Mouse (Mus musculus) midbrain, embryonic 15.5 days (tissue): Measurements from ENCODE around the gene Lrp8. TPM values are rescaled to one million over a fixed set of nuclear protein-coding genes. Genes with fewer than 3 reads are reported as not detected.

Experiments
- ATAC-seq: fragments of 200-750 bp; cut with Nextera tagmentation; replicated peaks from 2 replicates; pipeline ENCODE4 v1.8.0; 2017; ENCODE audit warnings: moderate TSS enrichment
- H3K27ac ChIP-seq: fragments of 300-500 bp; sonication (generic); 2 replicates; pipeline ENCODE4 v1.5.1; 2015; ENCODE audit warnings: mild to moderate bottlenecking, inconsistent platforms
- H3K27me3 ChIP-seq: fragments of 300-500 bp; sonication (generic); replicated peaks from 2 replicates; pipeline ENCODE4 v1.6.1; 2015; ENCODE audit warnings: inconsistent platforms
- H3K36me3 ChIP-seq: fragments of 300-500 bp; sonication (generic); replicated peaks from 2 replicates; pipeline ENCODE4 v1.6.1; 2015; ENCODE audit warnings: inconsistent platforms
- H3K4me1 ChIP-seq: fragments of 300-500 bp; sonication (generic); 2 replicates; pipeline ENCODE4 v1.6.1; 2015; ENCODE audit warnings: inconsistent platforms
- H3K4me2 ChIP-seq: fragments of 300-500 bp; sonication (generic); 2 replicates; pipeline ENCODE4 v1.6.1; 2015; ENCODE audit warnings: inconsistent platforms, mild to moderate bottlenecking, moderate library complexity
- H3K4me3 ChIP-seq: fragments of 300-500 bp; sonication (generic); 2 replicates; pipeline ENCODE4 v1.5.1; 2015; ENCODE audit warnings: mild to moderate bottlenecking, inconsistent platforms
- H3K9ac ChIP-seq: fragments of 300-500 bp; sonication (generic); 2 replicates; pipeline ENCODE4 v1.6.1; 2015; ENCODE audit warnings: mild to moderate bottlenecking, inconsistent platforms
- H3K9me3 ChIP-seq: fragments of 300-500 bp; sonication (generic); 2 replicates; pipeline ENCODE4 v1.6.1; 2016; ENCODE audit warnings: inconsistent platforms
- WGBS: fragments of 180-500 bp; shearing (Covaris S2); methylation state at CpG from one replicate; pipeline ENCODE4 v1.1.7; 2015; ENCODE audit warnings: mixed read lengths; 5-methylcytosine and 5-hydroxymethylcytosine counted together
- polyA plus RNA-seq: library from polyadenylated mRNA; unstranded; fragments of >200 nt; fragmentation: Nextera tagmentation; extraction: Ambion mirVana; gene quantifications from 2 replicates; pipeline ENCODE4 v1.2.1, GENCODE M21; 2015

Gene Lrp8
- 70.6 and 71.3 TPM in 2 replicates for polyA plus RNA-seq

DNA sequence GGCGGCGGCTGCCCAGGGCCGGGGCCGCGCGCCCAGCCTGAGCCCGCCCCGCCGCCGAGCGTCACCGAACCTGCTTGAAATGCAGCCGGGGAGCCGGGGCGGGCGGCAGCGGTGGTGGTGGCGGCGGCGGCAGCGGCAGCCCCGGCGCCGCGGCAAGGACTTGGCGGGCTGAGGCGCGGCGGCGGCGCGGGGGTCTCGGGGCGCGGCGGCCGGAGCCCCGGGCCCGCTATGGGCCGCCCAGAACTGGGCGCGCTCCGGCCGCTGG lies at the start of gene Lrp8:
Lrp8 (plus strand) TSS at position 77 of the 265 bp plus-strand sequence.
- WGBS: under 1% methylated on average over 36 of the region's 44 CpGs
- peaks cover 47% of the 10 kb centered on the region for H3K4me1 ChIP-seq
- peak within 1 kb of the TSS; percentile 99 for H3K27ac ChIP-seq
- no peak; the same call in 1 of the 2 replicates for ATAC-seq
- H3K36me3 ChIP-seq: no peaks in the 10 kb centered on the region
- H3K9ac ChIP-seq: peak within 1 kb of the TSS; percentile 94
- no peaks in the 10 kb centered on the region for H3K9me3 ChIP-seq
- H3K4me2 ChIP-seq: peak within 1 kb of the TSS; percentile 70
- H3K4me3 ChIP-seq: peak within 1 kb of the TSS; percentile 82
- H3K27me3 ChIP-seq: no peaks in the 10 kb centered on the region

DNA sequence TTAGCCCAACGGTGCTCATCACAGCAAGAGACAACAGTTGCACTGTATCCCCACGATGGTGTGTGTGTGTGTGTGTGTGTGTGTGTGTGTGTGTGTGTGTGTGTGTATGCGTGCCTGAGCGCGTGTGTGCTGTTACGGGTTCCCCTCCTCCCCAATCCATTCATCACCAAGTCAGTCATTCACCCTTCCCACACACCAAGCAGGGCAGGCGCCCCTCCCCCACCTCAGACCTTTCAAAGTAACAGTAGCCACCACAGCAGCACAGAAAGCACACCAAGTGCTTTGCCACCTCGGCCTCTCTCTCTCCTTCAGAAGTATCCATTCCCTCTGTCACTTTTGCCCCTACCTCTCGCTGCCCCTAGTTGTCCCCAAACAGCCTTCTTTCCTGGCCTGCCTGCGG lies 45.8 kb upstream of the Lrp8 start:
- Histone ChIP-seq H3K4me3 (no peak overlapping the region), H3K9ac (no peak overlapping the region), H3K9me3 (no peaks in the 10 kb centered on the region), H3K4me2 (no peak overlapping the region), H3K4me1 (peaks cover 42% of the 10 kb centered on the region), H3K36me3 (no peaks in the 10 kb centered on the region), H3K27ac (no peak overlapping the region), H3K27me3 (0 out of 2 replicates have a peak, but pooled peaks cover 3% of the 10 kb centered on the region)
- WGBS: 21% methylated on average over 10 of the region's 10 CpGs
- peak; percentile 18; the same call in 1 of the 2 replicates for ATAC-seq

DNA sequence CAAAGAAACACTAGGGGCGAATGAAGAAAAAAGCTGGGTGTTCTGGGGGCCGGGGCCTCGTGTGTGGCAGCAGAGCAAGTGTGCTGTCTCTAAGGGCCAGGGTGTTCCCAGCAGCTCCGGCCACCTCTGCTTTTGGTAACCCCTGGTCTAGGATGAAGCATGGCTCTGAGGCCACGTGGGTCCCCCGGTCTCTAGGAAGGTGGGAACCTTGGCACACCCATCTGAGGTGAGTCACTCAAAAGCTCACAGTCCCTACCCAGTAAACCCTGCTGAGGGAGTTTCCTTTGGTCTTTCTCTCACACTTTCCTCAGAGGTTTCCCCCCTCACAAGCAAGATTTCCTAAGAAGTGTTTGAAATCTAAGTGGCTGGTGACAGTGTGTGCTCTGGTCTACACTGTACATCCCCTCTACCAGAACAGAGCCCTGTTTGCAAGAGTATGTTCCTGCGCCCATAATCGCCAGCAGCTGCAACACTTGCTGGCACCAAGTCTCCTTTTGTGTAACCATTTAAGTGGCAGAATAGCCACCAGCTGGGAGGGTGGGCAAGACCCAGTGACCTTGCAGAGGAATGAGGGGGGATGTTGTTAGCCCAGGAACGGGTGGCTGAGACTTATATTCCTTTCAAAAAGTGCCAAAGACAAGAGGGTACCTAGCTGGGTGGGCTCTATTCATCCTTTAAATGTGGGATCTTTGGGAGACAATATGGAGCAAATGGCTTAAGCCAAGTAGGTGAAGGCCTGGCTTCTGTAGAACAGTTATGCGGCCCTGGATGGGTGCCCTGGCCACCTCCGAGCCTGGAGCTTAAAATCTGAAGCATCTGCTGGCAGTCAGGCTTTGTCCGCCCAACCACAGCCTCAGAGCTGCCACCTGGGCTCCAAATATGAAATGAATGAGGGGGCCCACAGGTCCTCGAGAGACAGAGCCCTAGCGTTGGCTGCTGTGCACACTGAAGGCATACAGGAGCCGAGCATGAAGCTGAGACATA lies 44.3 kb upstream of the Lrp8 start:
- no peak for ATAC-seq
- Histone ChIP-seq H3K4me2 (no peak overlapping the region), H3K9me3 (no peaks in the 10 kb centered on the region), H3K9ac (no peak overlapping the region), H3K4me1 (peaks cover 38% of the 10 kb centered on the region), H3K4me3 (no peak overlapping the region), H3K27ac (no peak overlapping the region), H3K27me3 (0 out of 2 replicates have a peak, but pooled peaks cover 3% of the 10 kb centered on the region), H3K36me3 (no peaks in the 10 kb centered on the region)
- WGBS: 60% methylated on average over 15 of the region's 15 CpGs

DNA sequence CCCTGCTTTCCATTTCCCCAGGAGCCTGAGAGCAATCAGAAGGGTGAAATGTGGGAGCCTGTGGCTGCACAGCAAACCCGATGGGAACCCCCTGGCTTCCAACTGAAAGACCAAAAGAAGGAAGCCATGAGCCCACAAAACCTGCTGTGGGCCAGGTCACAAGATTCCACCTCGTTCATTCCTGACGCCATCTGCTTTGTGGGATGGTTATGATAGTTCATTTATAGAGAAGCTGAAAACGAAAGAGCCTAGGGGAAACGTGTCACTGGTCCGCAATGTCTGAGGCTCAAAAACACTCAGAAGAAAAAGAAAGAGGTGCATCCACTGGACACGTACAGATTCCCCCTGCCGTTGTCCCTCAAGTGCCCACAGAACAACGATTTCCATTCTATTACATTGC lies 43.1 kb upstream of the Lrp8 start:
- 77% methylated on average over 9 of the region's 9 CpGs for WGBS
- Histone ChIP-seq H3K9ac (no peak overlapping the region), H3K36me3 (no peaks in the 10 kb centered on the region), H3K4me3 (no peak overlapping the region), H3K27ac (no peak overlapping the region), H3K4me2 (no peak overlapping the region), H3K4me1 (peaks cover 29% of the 10 kb centered on the region), H3K9me3 (no peaks in the 10 kb centered on the region), H3K27me3 (0 out of 2 replicates have a peak, but pooled peaks cover 3% of the 10 kb centered on the region)
- ATAC-seq: no peak

DNA sequence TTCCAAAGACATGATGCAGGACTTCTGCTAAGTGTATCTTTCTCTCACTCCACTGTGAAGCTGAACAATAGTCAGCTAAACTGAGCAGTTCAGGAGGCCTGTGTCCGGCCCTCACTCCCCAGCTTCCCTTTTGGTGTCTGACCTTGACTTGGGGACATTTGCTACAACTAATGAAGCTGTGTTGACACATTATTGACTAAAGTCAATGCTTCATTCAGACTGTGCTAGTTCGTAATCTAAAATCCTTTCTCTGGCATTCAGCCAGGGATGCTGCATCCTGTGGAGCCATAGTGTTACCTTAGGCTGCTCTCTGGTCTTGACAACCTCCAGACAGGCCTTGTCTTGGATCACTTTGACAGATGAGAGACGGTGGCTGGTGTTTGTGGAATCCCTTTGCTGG lies 39.1 kb upstream of the Lrp8 start:
- WGBS: 51% methylated on average over 3 of the region's 3 CpGs
- ATAC-seq: no peak
- Histone ChIP-seq H3K27ac (no peak overlapping the region), H3K9ac (no peak overlapping the region), H3K4me2 (no peak overlapping the region), H3K9me3 (no peaks in the 10 kb centered on the region), H3K36me3 (no peaks in the 10 kb centered on the region), H3K4me3 (no peak overlapping the region), H3K4me1 (0 out of 2 replicates have a peak, but pooled peaks cover 3% of the 10 kb centered on the region), H3K27me3 (no peaks in the 10 kb centered on the region)

DNA sequence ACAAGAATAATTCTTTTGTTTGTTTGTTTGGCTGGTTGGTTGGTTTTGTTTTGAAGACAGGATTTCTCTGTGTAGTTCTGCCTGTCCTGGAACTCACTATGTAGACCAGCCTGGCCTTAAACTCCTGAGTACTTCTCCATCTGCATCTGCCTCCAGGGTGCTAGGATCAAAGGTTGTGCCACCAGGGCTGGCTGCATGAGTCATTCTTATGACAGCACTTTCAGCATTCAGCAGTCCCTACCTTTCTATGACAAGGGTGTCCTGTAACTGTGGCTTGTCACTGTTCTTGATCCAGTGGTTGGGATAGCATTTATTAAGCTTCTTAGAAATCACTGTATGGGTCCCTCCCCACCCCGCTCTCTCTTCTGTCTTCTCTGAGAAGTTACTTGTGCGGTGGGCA lies 38.5 kb upstream of the Lrp8 start:
- Histone ChIP-seq H3K36me3 (no peaks in the 10 kb centered on the region), H3K4me3 (no peak overlapping the region), H3K9me3 (no peaks in the 10 kb centered on the region), H3K4me2 (no peak overlapping the region), H3K9ac (no peak overlapping the region), H3K27ac (no peak overlapping the region), H3K27me3 (no peaks in the 10 kb centered on the region), H3K4me1 (no peaks in the 10 kb centered on the region)
- 97% methylated on average over 2 of the region's 2 CpGs for WGBS
- no peak for ATAC-seq

GRCm38 (mm10) chr4:107765196-107765813 lies 36.8 kb upstream of the Lrp8 start:
- WGBS: 29% methylated on average over 9 of the region's 9 CpGs
- H3K4me1 ChIP-seq: no peaks in the 10 kb centered on the region
- no peak overlapping the region for H3K4me3 ChIP-seq
- H3K36me3 ChIP-seq: no peaks in the 10 kb centered on the region
- no peak overlapping the region for H3K27ac ChIP-seq
- no peaks in the 10 kb centered on the region for H3K9me3 ChIP-seq
- H3K4me2 ChIP-seq: no peak overlapping the region
- peak; percentile 56; the same call in 1 of the 2 replicates for ATAC-seq
- H3K27me3 ChIP-seq: no peaks in the 10 kb centered on the region
- H3K9ac ChIP-seq: no peak overlapping the region

GRCm38 (mm10) chr4:107766182-107766581 lies 35.9 kb upstream of the Lrp8 start:
- Histone ChIP-seq H3K4me3 (no peak overlapping the region), H3K9ac (no peak overlapping the region), H3K27ac (no peak overlapping the region), H3K27me3 (no peaks in the 10 kb centered on the region), H3K4me1 (no peaks in the 10 kb centered on the region), H3K36me3 (no peaks in the 10 kb centered on the region), H3K9me3 (no peaks in the 10 kb centered on the region), H3K4me2 (no peak overlapping the region)
- 35% methylated on average over 5 of the region's 5 CpGs for WGBS
- no peak for ATAC-seq

GRCm38 (mm10) chr4:107772122-107772825 lies 29.8 kb upstream of the Lrp8 start:
- Histone ChIP-seq H3K4me2 (no peak overlapping the region), H3K9me3 (no peaks in the 10 kb centered on the region), H3K27me3 (no peaks in the 10 kb centered on the region), H3K4me1 (peaks cover 11% of the 10 kb centered on the region), H3K4me3 (no peak overlapping the region), H3K27ac (no peak overlapping the region), H3K9ac (no peak overlapping the region), H3K36me3 (no peaks in the 10 kb centered on the region)
- ATAC-seq: no peak
- 69% methylated on average over 16 of the region's 16 CpGs for WGBS

GRCm38 (mm10) chr4:107774868-107775267 lies 27.2 kb upstream of the Lrp8 start:
- Histone ChIP-seq H3K9ac (no peak overlapping the region), H3K27ac (no peak overlapping the region), H3K4me2 (no peak overlapping the region), H3K27me3 (no peaks in the 10 kb centered on the region), H3K4me1 (peaks cover 12% of the 10 kb centered on the region), H3K4me3 (no peak overlapping the region), H3K9me3 (no peaks in the 10 kb centered on the region), H3K36me3 (no peaks in the 10 kb centered on the region)
- WGBS: 84% methylated on average over 2 of the region's 2 CpGs
- ATAC-seq: no peak

DNA sequence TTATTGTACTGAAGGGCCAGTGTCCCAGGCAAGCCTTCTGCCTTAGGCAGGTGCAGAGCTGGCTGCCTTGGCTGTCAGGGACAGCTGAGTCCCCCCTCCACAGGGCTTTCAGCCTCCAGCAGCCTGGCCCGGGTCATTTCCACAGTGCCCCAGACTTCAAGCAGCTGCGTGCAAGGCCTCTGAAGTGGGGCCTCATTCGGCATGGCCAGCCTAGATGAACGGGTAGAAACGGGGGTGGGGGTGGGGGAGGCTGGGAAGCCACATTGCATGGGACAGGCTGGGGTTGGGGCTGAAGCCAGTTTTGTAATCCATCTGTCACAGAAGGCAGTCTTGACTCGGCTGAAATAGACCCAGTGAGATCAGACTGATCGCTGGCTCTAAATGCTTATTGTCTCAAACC lies 26.4 kb upstream of the Lrp8 start:
- Histone ChIP-seq H3K27ac (peak overlapping the region; percentile 22; the same call in 1 of the 2 replicates), H3K9ac (no peak overlapping the region), H3K4me1 (peaks cover 20% of the 10 kb centered on the region), H3K27me3 (no peaks in the 10 kb centered on the region), H3K4me2 (no peak overlapping the region), H3K9me3 (no peaks in the 10 kb centered on the region), H3K4me3 (no peak overlapping the region), H3K36me3 (no peaks in the 10 kb centered on the region)
- 14% methylated on average over 7 of the region's 7 CpGs for WGBS
- peak; percentile 34; the same call in 1 of the 2 replicates for ATAC-seq

DNA sequence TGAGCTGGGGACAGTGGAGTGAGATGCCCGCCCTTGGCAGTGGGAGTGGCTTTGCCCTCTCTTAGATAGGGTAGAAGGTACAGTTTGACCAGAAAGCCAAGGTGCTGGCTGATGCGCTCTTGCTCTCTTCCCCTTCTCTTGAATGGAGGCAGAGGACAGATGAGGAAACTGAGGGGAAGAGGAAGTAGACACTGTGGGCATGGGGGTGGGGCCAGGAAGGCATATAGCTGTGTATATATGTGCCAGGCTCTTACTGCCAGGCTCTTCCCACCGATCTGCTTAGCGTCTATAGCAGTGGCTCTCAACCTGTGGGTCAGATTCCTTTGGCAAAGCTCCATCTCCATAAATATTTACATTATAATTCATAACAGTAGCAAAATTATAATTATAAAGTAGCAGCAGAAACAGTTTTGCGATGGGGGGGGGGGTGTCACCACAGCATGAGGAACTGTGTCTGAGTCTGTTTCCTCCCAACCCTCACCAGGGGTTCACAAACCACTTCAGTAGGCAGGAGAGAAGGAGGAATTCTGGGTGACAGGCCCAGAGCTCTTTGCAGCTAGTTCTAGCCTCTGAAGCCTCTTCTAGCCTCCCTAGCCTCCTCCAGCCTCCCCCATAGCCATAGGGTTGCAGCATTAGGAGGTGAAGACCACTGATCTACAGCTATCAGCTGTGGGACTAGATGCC lies 24.9 kb upstream of the Lrp8 start:
- no peak overlapping the region for H3K9ac ChIP-seq
- no peaks in the 10 kb centered on the region for H3K27me3 ChIP-seq
- H3K4me3 ChIP-seq: no peak overlapping the region
- peaks cover 22% of the 10 kb centered on the region for H3K4me1 ChIP-seq
- H3K27ac ChIP-seq: no peak overlapping the region
- H3K9me3 ChIP-seq: no peaks in the 10 kb centered on the region
- no peak for ATAC-seq
- H3K4me2 ChIP-seq: no peak overlapping the region
- 92% methylated on average over 5 of the region's 5 CpGs for WGBS
- no peaks in the 10 kb centered on the region for H3K36me3 ChIP-seq
